Mouse (Mus musculus) urinary bladder, postnatal 36 days (tissue): ENCODE data around the gene Wscd2.

Source experiments
- DNase-seq, 2 experiments: peaks; one replicate each; pipeline ENCODE4 v3.0.0; 2022; ENCODE audit warnings: low spot score in 2 of 2, mixed read lengths in 1 of 2

Wscd2 gene

GRCm38 (mm10) chr5:113490033-113490432 is at the start of gene Wscd2:
Wscd2 (plus strand) TSS chr5:113490333.
- no peak for DNase-seq

- DNase-seq: no peak
Measured at GRCm38 (mm10) chr5:113442180-113442579, 48.0 kb upstream of the Wscd2 start.

GRCm38 (mm10) chr5:113448023-113448734 is 42.0 kb upstream of the Wscd2 start:
- no peak for DNase-seq

GRCm38 (mm10) chr5:113449336-113449735 is 40.8 kb upstream of the Wscd2 start:
- no peak for DNase-seq

GRCm38 (mm10) chr5:113452691-113453090 is 37.4 kb upstream of the Wscd2 start:
- no peak for DNase-seq

GRCm38 (mm10) chr5:113453356-113453755 is 36.8 kb upstream of the Wscd2 start:
- no peak for DNase-seq

GRCm38 (mm10) chr5:113456020-113456419 is 34.1 kb upstream of the Wscd2 start:
- no peak for DNase-seq

- no peak for DNase-seq
Measured at GRCm38 (mm10) chr5:113456756-113457155, 33.4 kb upstream of the Wscd2 start.

- DNase-seq: no peak
Measured at GRCm38 (mm10) chr5:113457260-113457659, 32.9 kb upstream of the Wscd2 start.

GRCm38 (mm10) chr5:113459942-113460341 is 30.2 kb upstream of the Wscd2 start:
- DNase-seq: no peak

GRCm38 (mm10) chr5:113461582-113461981 is 28.6 kb upstream of the Wscd2 start:
- no peak for DNase-seq

GRCm38 (mm10) chr5:113461998-113462625 is 28.0 kb upstream of the Wscd2 start:
- DNase-seq: no peak

GRCm38 (mm10) chr5:113464731-113465130 is 25.4 kb upstream of the Wscd2 start:
- no peak for DNase-seq

GRCm38 (mm10) chr5:113466536-113466935 is 23.6 kb upstream of the Wscd2 start:
- DNase-seq: no peak

GRCm38 (mm10) chr5:113467072-113467471 is 23.1 kb upstream of the Wscd2 start:
- no peak for DNase-seq

- no peak for DNase-seq
Measured at GRCm38 (mm10) chr5:113467765-113468164, 22.4 kb upstream of the Wscd2 start.

GRCm38 (mm10) chr5:113468625-113469024 is 21.5 kb upstream of the Wscd2 start:
- DNase-seq: no peak

- DNase-seq: no peak
Measured at GRCm38 (mm10) chr5:113469231-113469630, 20.9 kb upstream of the Wscd2 start.

- no peak for DNase-seq
Measured at GRCm38 (mm10) chr5:113469826-113470225, 20.3 kb upstream of the Wscd2 start.

- DNase-seq: peak; percentile 27 to 72
Measured at GRCm38 (mm10) chr5:113471417-113471816, 18.7 kb upstream of the Wscd2 start.

GRCm38 (mm10) chr5:113472339-113472738 is 17.8 kb upstream of the Wscd2 start:
- DNase-seq: no peak

- DNase-seq: no peak
Measured at GRCm38 (mm10) chr5:113476816-113477215, 13.3 kb upstream of the Wscd2 start.

- no peak for DNase-seq
Measured at GRCm38 (mm10) chr5:113479075-113479474, 11.1 kb upstream of the Wscd2 start.
